ENCODE assay signal across 8 mouse cellular contexts in genomic region chr4:57886066-57886887, GRCm38 (mm10). TPM values are rescaled to one million over a fixed set of nuclear protein-coding genes. Genes with fewer than 3 reads are reported as not detected.
DNase-seq lines count a peak whose midpoint lies in the region; ATAC-seq and TF ChIP-seq lines count a peak whose summit lies in the region.

No protein-coding gene starts in this region.

- H3K27ac ChIP-seq in intestine, embryonic 16.5 days (ENCODE audit: low read length) = no peak overlapping the region
- H3K27ac ChIP-seq in thymus, adult 2 months (ENCODE audit: control insufficient read depth, insufficient read depth, low read length) = no peak overlapping the region
- no peak overlapping the region for H3K27ac ChIP-seq in layer of hippocampus, adult 2 months

- no peak overlapping the region for H3K9ac ChIP-seq in intestine, embryonic 16.5 days (ENCODE audit: low read depth, low read length)

- H3K27me3 ChIP-seq in intestine, embryonic 16.5 days (replicated peaks; ENCODE audit: control insufficient read depth, insufficient read depth, low read length) = no peaks in the 10 kb centered on the region
- H3K27me3 ChIP-seq in thymus, adult 2 months (ENCODE audit: control insufficient read depth, insufficient read depth, low read length) = no peaks in the 10 kb centered on the region

- peak; percentile 66 for DNase-seq in embryo, embryonic 11 days
- DNase-seq in embryo, embryonic 10 days (ENCODE audit: low spot score) = no peak
- peak; percentile 38 for DNase-seq in urinary bladder, postnatal 25 days (ENCODE audit: low spot score)
- no peak for DNase-seq in urinary bladder, postnatal 4 days (ENCODE audit: low spot score in 2 of 2)
- peak; percentile 44 for DNase-seq in thymus, adult 2 months
- DNase-seq in cerebellum, adult 9-10 months = no peak
- DNase-seq in layer of hippocampus, adult 2 months (ENCODE audit: low spot score in 2 of 2) = no peak

- no peak overlapping the region for H3K4me2 ChIP-seq in intestine, embryonic 16.5 days (ENCODE audit: low read depth, low read length)

- peak; percentile 64 for ATAC-seq in intestine, embryonic 16.5 days

- H3K4me3 ChIP-seq in intestine, embryonic 16.5 days (ENCODE audit: low read length) = no peak overlapping the region
- H3K4me3 ChIP-seq in thymus, adult 2 months (ENCODE audit: control insufficient read depth, insufficient read depth, low read length) = no peak overlapping the region
- no peak overlapping the region for H3K4me3 ChIP-seq in layer of hippocampus, adult 2 months

- no peaks in the 10 kb centered on the region for H3K36me3 ChIP-seq in intestine, embryonic 16.5 days (ENCODE audit: control insufficient read depth, insufficient read depth, low read length)
- no peaks in the 10 kb centered on the region for H3K36me3 ChIP-seq in thymus, adult 2 months (ENCODE audit: control insufficient read depth, insufficient read depth, low read length)

- TF ChIP-seq CTCF in thymus, adult 2 months (IDR thresholded peaks at IDR 0.05; ENCODE audit: borderline replicate concordance, control insufficient read depth, extremely low read depth, insufficient read depth, low read length, poor library complexity) = no peak
- TF ChIP-seq CTCF in layer of hippocampus, adult 2 months (conservative IDR thresholded peaks at IDR 0.05) = no peak

- WGBS in intestine, embryonic 16.5 days = 50% methylated on average over 11 of the region's 11 CpGs
- WGBS in thymus, adult 2 months = 20% methylated on average over 11 of the region's 11 CpGs

- no peaks in the 10 kb centered on the region for H3K9me3 ChIP-seq in intestine, embryonic 16.5 days (ENCODE audit: control insufficient read depth, low read length)

- peaks cover 8% of the 10 kb centered on the region; the same call in 1 of the 2 replicates for H3K4me1 ChIP-seq in intestine, embryonic 16.5 days (ENCODE audit: control insufficient read depth, insufficient read depth, low read length)
- peaks cover 13% of the 10 kb centered on the region for H3K4me1 ChIP-seq in thymus, adult 2 months (replicated peaks; ENCODE audit: control insufficient read depth, insufficient read depth, low read length)

- no peak for TF ChIP-seq POLR2A in thymus, adult 2 months (IDR thresholded peaks at IDR 0.05; ENCODE audit: control insufficient read depth, extremely low read depth, insufficient read depth, low read length, poor library complexity)

RNA-seq across cellular contexts. Expression of gene D630039A03Rik, which starts 29.8 kb away (rescaled TPM):
- 13.3 and 14.1 TPM in 2 replicates for polyA plus RNA-seq in intestine, embryonic 16.5 days (2015; fragmentation: Nextera tagmentation; extraction: Ambion mirVana)
- polyA plus RNA-seq in thymus, adult 2 months (2012; rRNA removed) = 0.14 and 0.26 TPM in 2 replicates
- under 1 TPM; 0.37 to 0.41 TPM for total RNA-seq in layer of hippocampus, adult 2 months (2021)

Comparison
In these comparisons a context has a peak if more than half of its experiments do, and no peak if none do; other contexts are left out.
1. DNase-seq: peak in embryo, embryonic 11 days (single experiment), urinary bladder, postnatal 25 days (single experiment) and thymus, adult 2 months (single experiment); none in embryo, embryonic 10 days (single experiment), urinary bladder, postnatal 4 days (0 of 2), cerebellum, adult 9-10 months (single experiment) and layer of hippocampus, adult 2 months (0 of 2).
2. RNA of gene D630039A03Rik, which starts 29.8 kb away (polyA plus RNA-seq): 13.3 to 14.1 TPM in intestine, embryonic 16.5 days; 0.14 to 0.26 TPM in thymus, adult 2 months; every median in the first group is over 10 times any median in the second.